Mouse (Mus musculus): ENCODE measurements around the gene Eml3. TPM values are rescaled to one million over a fixed set of nuclear protein-coding genes. Genes with fewer than 3 reads are reported as not detected.
A peak's percentile ranks its signal among the peaks of the same experiment; 100 is the strongest.

The Eml3 gene
- total RNA-seq, 2 experiments from 2014 or later = 24.3 to 26.7 TPM

DNA sequence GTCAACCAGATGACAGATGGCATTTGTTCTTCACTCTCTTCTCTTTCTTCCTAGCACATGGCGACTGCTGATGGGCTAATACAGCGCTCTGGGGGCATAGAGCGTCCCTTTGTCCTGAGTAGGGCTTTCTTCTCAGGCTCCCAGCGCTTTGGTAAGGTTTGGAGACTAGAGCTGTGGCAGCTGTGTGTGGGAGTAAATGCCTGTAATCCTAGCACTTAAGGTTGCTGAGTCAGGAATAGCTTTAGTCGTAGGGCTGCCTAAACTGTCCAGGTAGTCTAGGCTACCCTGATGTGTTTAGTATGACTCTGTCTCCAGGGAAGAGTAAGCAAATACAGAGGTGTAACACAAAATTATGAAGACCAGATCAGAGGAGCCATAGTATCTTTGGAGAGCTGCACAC, 17.5 kb upstream of the Eml3 start:
- no peak for DNase-seq (ENCODE audit: low spot score in 2 of 2)

DNA sequence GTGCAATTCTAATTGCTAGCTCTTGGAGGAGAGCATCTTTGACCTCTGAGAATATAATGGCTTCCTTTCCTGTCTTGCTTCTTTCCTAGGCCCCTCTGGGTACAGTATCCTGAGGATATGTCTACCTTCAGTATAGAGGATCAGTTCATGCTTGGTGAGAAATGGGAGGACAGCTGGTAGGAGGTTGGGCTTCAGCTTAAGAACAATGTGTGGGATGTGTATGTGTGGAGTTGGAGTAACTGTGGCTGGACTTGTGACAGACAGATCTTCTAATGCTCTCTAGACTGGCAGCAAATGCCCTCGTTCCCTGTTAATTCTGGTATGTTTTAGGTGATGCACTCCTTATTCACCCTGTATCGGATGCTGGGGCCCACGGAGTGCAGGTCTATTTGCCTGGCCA, 15.1 kb upstream of the Eml3 start:
- no peak for DNase-seq (ENCODE audit: low spot score in 2 of 2)

DNA sequence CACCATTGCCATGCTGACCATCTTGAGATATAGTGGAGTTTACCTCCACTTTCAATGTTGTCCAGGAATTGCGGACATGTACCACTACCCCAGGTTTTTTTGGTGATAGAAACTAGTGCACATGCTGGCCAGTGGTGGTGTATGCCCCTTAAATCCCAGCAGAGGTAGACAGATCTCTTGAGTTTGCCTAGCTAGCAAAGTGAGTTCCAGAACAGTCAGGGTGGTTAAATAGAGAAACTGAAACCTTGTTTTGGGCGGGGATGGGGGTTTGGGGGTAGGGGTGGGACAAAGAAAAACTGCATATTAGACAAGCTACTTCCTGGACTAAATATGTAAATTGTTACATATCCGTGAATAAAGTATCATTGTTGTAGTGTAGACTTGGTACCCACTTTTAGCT, 10.4 kb upstream of the Eml3 start:
- no peak for DNase-seq (ENCODE audit: low spot score in 2 of 2)

DNA sequence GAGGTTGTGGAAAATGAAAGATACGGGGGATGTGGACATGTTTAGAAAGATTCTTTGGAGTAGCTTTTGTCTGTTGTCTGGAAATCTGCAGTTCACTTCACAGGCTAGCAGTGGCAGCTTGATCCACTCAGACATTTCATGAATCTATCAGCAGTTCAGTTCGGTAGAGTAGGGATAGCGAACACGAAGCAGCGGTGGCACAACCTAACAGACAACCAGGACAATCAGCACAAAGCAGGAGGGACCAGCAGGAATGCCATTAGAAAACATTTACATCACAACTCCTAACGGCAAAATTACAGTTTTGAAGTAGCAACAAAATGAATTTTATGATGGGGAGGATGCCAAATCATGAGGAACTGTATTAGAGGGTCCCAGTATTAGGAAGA, 9.7 kb upstream of the Eml3 start:
- no peak for DNase-seq (ENCODE audit: low spot score in 2 of 2)

DNA sequence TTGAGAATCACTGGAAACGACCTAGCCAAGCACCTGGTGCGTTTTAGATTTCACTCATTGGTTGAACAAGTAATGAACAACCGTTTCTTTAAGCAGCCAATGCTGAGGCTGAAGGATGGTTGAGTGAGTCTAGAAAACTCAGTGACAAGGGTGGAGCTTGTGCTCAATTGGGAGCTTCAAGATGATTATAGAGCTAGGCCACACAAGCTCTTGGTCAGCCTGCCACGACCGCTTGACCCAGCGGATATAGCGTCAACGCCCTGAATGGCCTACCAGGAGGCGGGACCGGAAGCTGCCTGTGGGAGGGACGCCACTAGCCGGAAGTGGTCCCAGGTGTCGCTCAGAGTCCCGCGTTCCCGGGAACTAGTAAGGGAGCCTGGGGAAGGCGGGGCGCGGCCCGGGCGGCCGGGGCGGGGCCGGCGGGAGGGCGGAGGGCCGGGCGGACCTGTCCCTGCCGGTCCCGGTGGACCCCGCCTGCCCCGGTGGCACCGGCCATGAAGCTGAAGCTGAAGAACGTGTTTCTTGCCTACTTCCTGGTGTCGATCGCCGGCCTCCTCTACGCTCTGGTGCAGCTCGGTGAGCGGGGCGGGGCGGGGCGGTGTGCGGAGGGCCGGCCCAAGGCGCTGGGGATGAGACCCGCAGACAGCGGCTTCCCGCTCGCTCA, 9.1 kb upstream of the Eml3 start, which contains the start of gene B3gat3:
Gene B3gat3, plus strand, starts transcription at position 302 of the 664 bp plus-strand sequence.
- DNase-seq (ENCODE audit: low spot score in 2 of 2) = peak; percentile 90 to 95

DNA sequence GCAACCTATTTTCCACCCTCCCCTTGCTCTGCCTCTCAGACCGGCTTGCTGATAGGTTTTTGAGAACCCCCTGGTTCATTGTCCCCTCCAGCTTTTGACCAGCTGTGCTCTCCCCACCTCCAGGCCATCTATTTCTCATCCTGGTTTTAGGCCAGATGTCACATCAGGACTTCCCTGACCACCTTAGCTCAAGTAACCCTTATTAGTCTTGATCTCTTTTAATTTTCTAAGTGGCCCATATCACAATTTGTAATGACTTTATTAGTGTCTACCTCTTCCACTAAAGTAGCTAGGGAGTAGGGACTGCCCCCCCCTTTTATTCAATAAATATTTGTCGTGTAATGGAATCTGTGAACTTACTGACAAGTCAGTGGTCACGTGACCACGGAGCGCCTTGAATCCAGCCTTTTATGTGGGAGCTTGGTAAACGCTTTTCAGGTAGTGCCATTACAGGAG, 8.5 kb upstream of the Eml3 start:
- no peak for DNase-seq (ENCODE audit: low spot score in 2 of 2)

DNA sequence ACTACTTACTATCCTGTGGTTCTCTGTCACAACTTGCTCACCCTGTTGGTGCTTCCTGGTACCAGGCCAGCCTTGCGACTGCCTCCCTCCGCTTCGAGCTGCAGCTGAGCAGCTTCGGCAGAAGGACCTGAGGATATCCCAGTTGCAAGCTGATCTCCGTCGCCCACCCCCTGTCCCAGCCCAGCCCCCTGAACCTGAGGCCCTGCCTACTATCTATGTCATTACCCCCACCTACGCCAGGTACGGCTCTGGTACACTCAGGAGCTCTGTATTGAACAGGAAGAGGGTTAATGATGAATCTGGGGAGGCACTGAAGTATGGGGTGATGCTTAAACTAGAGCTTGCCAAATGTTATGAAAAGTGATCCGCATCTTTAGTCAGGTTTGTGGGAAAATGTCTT, 7.6 kb upstream of the Eml3 start:
- DNase-seq (ENCODE audit: low spot score in 2 of 2) = no peak

DNA sequence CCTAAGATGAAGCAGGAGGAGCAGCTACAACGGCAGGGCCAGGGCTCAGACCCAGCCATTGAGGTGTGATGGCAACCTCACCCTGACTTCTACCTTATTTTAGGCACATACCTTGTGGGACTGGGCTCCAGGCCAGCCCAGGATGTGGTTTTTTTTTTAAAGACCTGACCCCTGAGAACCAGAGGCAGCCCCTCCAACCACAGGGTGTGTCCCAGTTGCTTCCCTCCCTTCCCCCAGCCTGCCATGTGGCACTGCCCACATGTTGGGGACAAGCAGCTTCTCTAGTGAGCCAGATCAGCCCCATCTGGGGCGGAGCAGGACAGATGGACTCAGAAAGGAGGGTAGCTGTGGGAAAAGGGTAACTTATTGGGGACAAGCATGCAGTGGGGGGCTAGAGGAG, 2.6 kb upstream of the Eml3 start:
- no peak for DNase-seq (ENCODE audit: low spot score in 2 of 2)

DNA sequence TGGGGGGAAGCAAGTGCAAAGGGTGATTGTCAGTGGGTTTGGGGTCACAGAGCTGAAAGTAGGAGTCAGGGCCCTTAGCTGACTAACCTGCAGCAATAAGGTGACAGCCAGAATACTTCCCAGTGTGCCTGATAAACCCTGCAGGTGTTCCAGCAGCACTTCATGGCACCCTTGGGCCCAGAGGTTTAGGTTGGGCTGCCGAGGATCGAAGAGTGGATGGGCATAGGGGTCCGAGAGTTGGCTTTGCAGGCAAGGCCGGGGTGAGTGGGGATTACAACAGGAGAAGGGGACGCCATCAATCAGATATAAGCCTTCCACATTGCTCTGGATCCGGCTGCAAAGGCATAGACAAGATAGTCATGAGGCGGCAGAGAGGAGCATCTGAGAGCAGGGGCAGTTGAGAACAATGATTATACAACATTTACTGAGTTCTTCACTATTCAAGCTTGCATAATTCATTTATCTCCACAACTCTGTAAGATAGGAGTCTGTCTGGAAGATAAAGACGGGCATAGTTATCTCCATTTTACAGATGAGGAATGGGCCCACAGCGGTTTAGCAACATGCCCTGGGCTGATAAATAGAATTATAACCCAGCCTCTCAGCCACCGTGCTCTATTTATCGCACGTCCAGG, 1.3 kb upstream of the Eml3 start:
- no peak for DNase-seq (ENCODE audit: low spot score in 2 of 2)

DNA sequence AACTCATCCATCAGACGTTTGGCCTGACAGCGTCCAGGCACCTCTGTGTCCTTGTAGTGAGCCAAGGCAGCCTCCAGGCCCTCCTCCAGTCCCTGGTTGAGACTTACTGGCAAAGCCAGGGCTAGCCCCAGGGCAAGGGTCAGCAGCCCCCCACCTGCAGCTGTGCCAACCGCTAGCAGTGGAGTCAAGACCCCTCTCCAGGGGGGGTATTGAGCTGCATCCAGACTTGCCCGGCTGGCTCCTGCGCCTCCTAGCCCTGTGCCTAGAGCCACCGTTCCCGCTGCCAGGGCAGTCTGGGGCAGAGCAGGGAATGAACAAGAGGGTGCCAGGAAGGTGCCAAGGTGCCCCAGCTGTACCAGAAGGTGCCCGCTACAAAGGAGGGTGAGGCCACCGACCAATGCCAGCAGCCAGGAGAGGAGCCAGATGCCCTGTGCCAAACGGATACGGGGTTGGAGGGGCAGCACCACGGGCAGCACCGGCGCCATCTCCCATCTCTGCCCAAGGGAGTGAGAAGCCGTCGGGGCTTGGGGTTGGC, 596 bp upstream of the Eml3 start:
- no peak for DNase-seq (ENCODE audit: low spot score in 2 of 2)

DNA sequence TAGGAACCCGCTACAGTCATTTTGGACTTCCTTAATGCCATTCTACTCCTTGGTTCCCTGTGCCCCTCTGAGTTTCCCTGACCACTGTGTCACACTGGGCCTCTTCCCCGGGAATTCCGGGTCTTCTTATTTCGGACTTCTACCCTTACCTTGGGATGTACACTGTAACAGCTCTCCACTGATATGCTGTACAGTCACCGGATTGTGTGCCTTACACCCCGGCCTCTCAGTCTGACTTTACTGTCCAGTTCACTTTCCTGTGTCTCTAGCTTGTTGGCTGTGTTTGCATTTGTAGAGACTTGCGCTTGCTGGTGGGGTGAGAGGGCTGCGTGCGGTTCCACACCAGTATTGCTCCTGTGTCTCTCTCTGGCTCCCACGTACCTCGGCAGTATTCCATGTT, 765 bp downstream of the Eml3 start:
- DNase-seq (ENCODE audit: low spot score in 2 of 2) = no peak

DNA sequence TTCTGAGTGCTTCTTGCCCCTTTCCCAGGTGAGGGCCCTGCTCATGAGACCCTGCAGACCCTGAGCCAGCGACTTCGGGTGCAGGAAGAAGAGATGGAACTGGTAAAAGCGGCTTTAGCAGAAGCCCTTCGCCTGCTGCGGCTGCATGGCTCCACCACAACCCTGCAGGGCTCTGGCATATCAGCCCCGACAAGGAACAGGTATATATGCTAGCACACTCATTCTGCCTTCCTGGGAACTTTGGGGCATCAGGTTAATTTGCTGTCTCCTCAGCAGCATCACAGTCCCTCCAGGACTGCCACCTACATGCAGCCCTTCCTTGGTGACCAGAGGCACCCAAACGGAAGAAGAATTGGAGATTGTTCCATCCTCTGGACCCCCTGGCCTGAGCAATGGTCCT, 1.4 kb downstream of the Eml3 start:
- DNase-seq (ENCODE audit: low spot score in 2 of 2) = no peak

DNA sequence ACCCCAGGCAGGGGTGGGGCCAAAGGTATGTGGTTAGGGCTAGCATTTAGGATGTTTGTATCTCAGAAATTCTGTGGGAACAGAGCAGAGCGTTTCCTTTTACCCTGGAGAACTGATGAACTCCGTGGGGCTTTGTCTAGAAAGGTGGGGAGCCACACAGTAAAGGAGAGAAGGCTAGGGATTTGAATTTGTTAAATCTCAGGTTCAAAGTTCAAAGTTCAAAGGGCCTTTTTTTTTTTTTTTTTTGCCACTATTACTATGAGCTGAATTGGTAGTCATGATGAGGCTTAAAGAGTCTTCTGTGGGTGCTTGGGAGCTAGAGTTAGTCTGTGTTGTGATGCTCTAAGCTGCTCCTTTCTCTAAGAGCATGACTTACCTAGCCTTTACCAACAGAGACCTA, 7.4 kb downstream of the Eml3 start:
- no peak for DNase-seq (ENCODE audit: low spot score in 2 of 2)

DNA sequence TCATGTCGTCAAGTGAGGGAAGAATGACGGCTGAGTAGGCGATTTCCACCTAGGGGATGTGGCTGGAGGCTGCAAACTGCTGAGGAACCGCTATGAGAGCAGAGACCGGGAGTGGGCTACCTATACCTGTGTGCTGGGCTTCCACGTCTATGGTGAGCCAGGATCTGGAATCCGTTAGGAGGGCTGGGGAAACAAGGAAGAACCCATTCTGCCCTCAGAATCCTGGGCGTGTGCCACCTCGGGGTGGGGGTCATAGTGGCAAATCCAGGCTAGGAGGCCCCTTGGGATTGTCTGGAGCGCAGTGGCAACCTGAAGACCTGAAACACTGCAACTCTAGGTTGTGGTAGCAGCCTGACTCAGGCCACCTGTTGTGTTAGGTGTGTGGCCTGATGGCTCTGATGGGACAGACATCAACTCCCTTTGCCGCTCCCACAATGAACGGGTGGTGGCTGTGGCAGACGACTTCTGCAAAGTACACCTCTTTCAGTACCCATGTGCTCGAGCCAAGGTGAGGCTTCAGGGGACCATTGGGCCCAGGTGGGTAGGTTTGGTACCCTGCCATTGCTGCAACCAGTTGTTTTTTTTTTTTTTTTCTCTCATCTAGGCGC, 11.3 kb downstream of the Eml3 start:
- no peak for DNase-seq (ENCODE audit: low spot score in 2 of 2)

DNA sequence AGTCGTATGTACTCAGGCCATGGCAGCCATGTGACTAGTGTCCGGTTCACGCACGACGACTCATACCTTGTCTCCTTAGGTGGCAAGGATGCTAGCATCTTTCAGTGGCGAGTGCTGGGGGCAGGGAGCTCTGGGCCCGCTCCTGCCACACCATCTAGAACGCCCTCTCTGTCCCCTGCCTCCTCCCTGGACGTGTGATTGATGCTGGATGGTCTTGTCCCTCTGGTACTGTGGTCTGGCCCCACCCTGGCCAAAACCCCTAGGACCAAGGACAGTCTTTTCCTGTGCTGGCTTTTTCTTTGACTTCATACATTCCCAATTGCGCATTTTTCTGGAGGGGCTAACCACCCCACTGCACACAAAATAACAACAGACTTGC, 11.8 kb downstream of the Eml3 start:
- no peak for DNase-seq (ENCODE audit: low spot score in 2 of 2)

DNA sequence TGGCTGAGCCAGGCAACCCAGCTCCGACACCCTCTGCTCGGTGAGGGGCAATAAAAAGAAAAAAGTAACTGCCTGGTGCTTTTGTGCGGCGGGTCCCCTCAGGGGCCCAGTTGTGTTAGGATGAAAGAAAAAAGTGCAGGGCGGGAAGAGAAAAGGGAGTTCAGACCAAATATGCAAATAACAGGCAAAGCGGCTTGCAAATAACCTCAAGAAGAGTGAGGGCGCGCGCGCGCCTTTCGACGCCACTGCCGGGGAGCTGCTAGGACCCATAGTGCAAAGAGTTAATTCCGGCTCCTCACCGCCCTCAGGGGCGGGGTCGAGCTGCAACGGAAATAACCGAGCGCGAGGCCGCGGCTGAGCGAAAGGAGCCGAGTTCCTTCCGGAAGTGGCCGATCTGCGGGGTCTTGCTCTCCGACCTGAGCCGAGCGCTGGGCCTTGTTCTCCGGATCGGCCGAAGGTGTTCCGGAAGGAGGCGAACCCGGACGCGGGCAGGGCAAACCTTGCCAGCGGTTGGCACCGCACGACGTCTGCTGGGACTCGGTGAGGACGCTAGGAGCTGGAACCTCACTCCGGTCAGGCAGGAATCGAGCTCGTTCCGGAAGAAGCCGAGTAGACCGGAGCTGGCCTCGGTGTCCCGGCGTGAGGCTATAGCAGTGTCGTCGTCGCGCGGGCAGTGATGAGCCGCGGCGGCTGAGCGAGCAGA, 12.3 kb downstream of the Eml3 start, which contains the start of gene Mta2:
Gene Mta2, plus strand, starts transcription at position 361 of the 703 bp plus-strand sequence.
- DNase-seq (ENCODE audit: low spot score in 2 of 2) = peak; percentile 95 to 99

DNA sequence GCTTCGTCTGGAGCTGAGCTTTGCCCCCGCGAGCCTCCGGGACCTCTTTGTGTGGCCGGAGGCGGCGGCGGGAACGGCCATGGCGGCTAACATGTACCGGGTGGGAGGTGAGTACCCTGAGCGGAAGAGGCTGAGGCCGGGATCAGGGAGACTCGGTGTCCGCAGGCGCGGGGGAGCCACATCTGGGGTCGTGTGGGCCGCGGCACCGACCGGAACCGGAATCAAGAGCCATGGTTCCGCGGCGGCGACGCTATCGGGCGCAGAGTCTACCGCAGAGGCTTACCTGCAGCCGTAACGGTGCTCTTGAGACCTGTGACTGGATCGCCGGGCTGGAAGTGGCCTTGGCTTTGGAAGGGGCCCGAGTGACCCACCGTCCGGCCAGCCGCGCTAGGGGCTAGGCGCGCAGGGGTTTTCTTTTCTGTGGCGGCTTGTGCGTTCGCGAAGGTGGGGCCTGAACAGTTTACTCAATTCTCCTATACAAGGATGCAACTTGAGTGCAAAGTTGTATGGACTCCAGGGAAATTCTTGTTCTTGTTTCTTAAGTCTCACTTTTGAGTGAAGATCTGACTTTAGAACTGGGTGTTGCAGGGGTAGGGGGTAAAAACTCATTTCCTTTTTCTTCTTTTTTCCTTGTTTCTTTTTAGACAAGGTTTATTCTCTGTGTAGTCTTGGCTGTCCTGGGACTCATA, 13.1 kb downstream of the Eml3 start:
- DNase-seq (ENCODE audit: low spot score in 2 of 2) = no peak

DNA sequence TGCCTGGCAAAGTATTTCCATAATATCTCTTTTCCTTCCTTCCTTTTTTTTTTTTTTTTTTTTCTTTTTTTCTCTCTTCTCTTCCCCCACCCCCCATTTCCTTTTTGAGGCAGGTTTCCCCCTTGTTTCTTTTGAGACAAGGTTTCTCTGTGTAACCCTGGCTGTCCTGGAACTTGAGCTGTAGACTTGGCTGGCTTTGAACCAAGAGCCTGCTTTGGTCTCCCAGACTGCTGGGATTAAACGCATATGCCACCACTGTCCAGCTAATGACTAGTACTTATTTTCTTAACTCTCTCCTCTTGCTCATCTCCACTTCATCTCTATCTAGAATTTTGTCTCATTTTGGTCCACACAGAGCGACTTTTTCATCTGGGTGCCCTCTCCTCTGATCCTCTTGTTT, 13.7 kb downstream of the Eml3 start:
- DNase-seq (ENCODE audit: low spot score in 2 of 2) = no peak

DNA sequence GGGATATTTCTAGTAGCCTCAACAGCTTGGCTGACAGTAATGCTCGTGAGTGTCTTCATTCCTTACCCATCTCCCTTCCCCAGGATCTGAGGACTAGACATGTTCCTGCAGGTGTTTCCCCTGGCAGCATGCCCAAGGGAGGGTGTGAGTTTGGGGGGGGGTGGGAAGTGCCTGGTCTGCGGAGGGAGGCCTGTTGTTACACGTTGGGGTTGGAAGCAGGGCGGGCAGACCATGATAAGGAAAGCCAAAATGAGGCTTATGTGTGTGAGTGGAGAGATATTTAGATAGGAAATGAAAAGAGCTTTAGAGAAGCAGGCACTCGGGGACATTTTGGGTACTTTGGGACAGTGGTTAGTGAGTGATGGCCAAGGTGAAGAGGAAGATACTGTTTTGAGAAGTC, 14.7 kb downstream of the Eml3 start:
- DNase-seq (ENCODE audit: low spot score in 2 of 2) = no peak

DNA sequence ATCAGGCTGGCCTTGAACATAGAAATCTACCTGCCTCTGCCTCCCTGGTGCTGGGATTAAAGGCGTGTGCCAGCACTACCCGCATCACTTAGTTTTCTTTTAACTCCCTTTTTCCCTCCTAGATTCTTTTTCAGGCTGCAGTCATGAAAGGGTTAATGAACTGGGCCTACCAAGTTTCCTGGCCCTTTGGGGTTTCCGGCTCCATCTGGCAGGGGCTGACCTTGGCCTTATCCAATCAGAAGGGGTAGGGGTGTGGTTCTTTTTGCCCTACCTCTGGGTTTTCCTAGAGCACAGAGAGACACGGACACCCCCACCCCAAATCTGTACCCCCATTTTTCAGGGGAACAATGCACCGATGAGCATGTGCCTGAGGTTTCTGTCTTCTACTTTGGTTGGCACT, 15.4 kb downstream of the Eml3 start:
- peak in 1 of 2 experiments; percentile 85 for DNase-seq (ENCODE audit: low spot score in 2 of 2)

DNA sequence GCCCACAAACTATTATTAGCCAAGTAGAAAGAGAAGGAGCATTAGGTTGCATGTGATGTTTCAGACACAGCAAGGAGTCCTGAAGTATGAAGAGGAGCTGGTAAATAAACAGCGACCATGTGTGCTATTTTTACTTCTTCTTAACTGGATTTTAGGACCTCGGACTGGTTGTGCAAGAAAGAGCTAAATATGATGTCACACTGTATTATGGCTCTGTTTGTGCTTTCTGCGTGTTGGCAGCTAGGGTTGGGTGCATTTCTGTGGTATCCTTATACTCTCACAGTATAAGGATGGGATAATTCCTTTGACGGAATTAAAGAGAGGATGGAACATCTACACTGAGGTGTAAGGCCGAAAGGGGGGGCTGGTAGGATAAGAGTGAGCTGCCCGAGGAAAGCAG, 15.9 kb downstream of the Eml3 start:
- no peak for DNase-seq (ENCODE audit: low spot score in 2 of 2)
